In genomic region chr1:57120678-57121077, GRCm38 (mm10) we compare ENCODE assay signal across 24 mouse cellular contexts.
DNase-seq lines count a peak whose midpoint lies in the region; ATAC-seq and TF ChIP-seq lines count a peak whose summit lies in the region.
"Had no signal": no experiment of that assay in that cellular context is flagged by ENCODE, and none has a peak within 500 bp of the region (broad histone marks: within the 10 kb centered on the region; RNA-seq: fewer than 3 reads in every experiment).

No protein-coding gene starts in this region.

- no peak for TF ChIP-seq CTCF in forebrain, postnatal 0 days (IDR thresholded peaks at IDR 0.05; ENCODE audit: low read depth)
- no peak for TF ChIP-seq CTCF in midbrain, postnatal 0 days (IDR thresholded peaks at IDR 0.05)

- DNase-seq in cerebellum, postnatal 10 days: peak; percentile 19 to 31
- no peak for DNase-seq in cerebellum, adult 9-11 months
- DNase-seq in forebrain, postnatal 0 days: peak; percentile 17
- no peak for DNase-seq in forebrain, embryonic 14.5 days (ENCODE audit: low spot score)
- peak; percentile 17 for DNase-seq in midbrain, postnatal 0 days (ENCODE audit: low spot score)
- no peak for DNase-seq in kidney, adult 8-10 months
- no peak for DNase-seq in c-Kit-positive CD71-positive TER-119-positive erythroid progenitor cells, embryonic 14.5 days (ENCODE audit: low spot score)
- DNase-seq: adrenal gland, adult 2 months; adrenal gland, postnatal 14 days; cerebellum, adult 18-20 months; cerebellum, adult 9-10 months; gastrocnemius, adult 2 months; gastrocnemius, postnatal 14 days; heart, adult 11 months; kidney, adult 18-20 months had no signal

- H3K27ac ChIP-seq in forebrain, postnatal 0 days (ENCODE audit: low read depth, low read length): no peak overlapping the region
- no peak overlapping the region for H3K27ac ChIP-seq in forebrain, embryonic 14.5 days (ENCODE audit: low read depth, low read length)
- no peak overlapping the region for H3K27ac ChIP-seq in midbrain, postnatal 0 days (ENCODE audit: low read depth, low read length)
- H3K27ac ChIP-seq in midbrain, embryonic 13.5 days: no peak overlapping the region
- H3K27ac ChIP-seq: embryonic facial prominence, embryonic 15.5 days; forebrain, embryonic 12.5 days; gastrocnemius, adult 2 months; hindbrain, embryonic 12.5 days; hindbrain, embryonic 15.5 days had no signal

- H3K9ac ChIP-seq in forebrain, postnatal 0 days: no peak overlapping the region
- no peak overlapping the region for H3K9ac ChIP-seq in forebrain, embryonic 14.5 days (ENCODE audit: low read length)
- H3K9ac ChIP-seq in midbrain, postnatal 0 days (replicated peaks; ENCODE audit: low read length, poor library complexity, severe bottlenecking): no peak overlapping the region
- H3K9ac ChIP-seq in midbrain, embryonic 13.5 days (replicated peaks): no peak overlapping the region
- H3K9ac ChIP-seq: embryonic facial prominence, embryonic 15.5 days; forebrain, embryonic 12.5 days; hindbrain, embryonic 12.5 days; hindbrain, embryonic 15.5 days had no signal

- H3K36me3 ChIP-seq in forebrain, postnatal 0 days (ENCODE audit: insufficient read depth): no peaks in the 10 kb centered on the region
- H3K36me3 ChIP-seq in forebrain, embryonic 14.5 days (ENCODE audit: control insufficient read depth, insufficient read depth, low read length): no peaks in the 10 kb centered on the region
- no peaks in the 10 kb centered on the region for H3K36me3 ChIP-seq in midbrain, postnatal 0 days (ENCODE audit: insufficient read depth, low read length)
- H3K36me3 ChIP-seq in midbrain, embryonic 13.5 days: no peaks in the 10 kb centered on the region
- H3K36me3 ChIP-seq: embryonic facial prominence, embryonic 15.5 days; forebrain, embryonic 12.5 days; hindbrain, embryonic 12.5 days; hindbrain, embryonic 15.5 days had no signal

- peak; percentile 72 for ATAC-seq in forebrain, postnatal 0 days
- ATAC-seq in forebrain, embryonic 14.5 days: no peak
- no peak for ATAC-seq in midbrain, postnatal 0 days (ENCODE audit: low FRiP score)
- no peak for ATAC-seq in midbrain, embryonic 13.5 days
- ATAC-seq: forebrain, embryonic 16.5 days; inflammation-experienced regulatory T-cells, adult 6 months; intestine, embryonic 16.5 days had no signal

- no peak overlapping the region for H3K4me3 ChIP-seq in forebrain, postnatal 0 days (ENCODE audit: low read depth, low read length)
- no peak overlapping the region for H3K4me3 ChIP-seq in forebrain, embryonic 14.5 days (ENCODE audit: low read depth, low read length)
- H3K4me3 ChIP-seq in midbrain, postnatal 0 days (ENCODE audit: low read depth, low read length): no peak overlapping the region
- no peak overlapping the region for H3K4me3 ChIP-seq in midbrain, embryonic 13.5 days (replicated peaks)
- H3K4me3 ChIP-seq: embryonic facial prominence, embryonic 15.5 days; forebrain, embryonic 12.5 days; gastrocnemius, adult 2 months; hindbrain, embryonic 12.5 days; hindbrain, embryonic 15.5 days had no signal

- H3K27me3 ChIP-seq in forebrain, postnatal 0 days (ENCODE audit: insufficient read depth, low read length): no peaks in the 10 kb centered on the region
- H3K27me3 ChIP-seq in forebrain, embryonic 14.5 days (replicated peaks; ENCODE audit: control insufficient read depth, insufficient read depth, low read length): no peaks in the 10 kb centered on the region
- no peaks in the 10 kb centered on the region for H3K27me3 ChIP-seq in midbrain, postnatal 0 days (ENCODE audit: insufficient read depth, low read length)
- H3K27me3 ChIP-seq in midbrain, embryonic 13.5 days: no peaks in the 10 kb centered on the region
- H3K27me3 ChIP-seq: embryonic facial prominence, embryonic 15.5 days; forebrain, embryonic 12.5 days; hindbrain, embryonic 12.5 days; hindbrain, embryonic 15.5 days had no signal

- no peak overlapping the region for H3K4me2 ChIP-seq in forebrain, postnatal 0 days (ENCODE audit: low read depth)
- H3K4me2 ChIP-seq in forebrain, embryonic 14.5 days (ENCODE audit: low read length): no peak overlapping the region
- no peak overlapping the region for H3K4me2 ChIP-seq in midbrain, postnatal 0 days (ENCODE audit: low read depth, low read length, poor library complexity, severe bottlenecking)
- H3K4me2 ChIP-seq in midbrain, embryonic 13.5 days (replicated peaks): no peak overlapping the region
- H3K4me2 ChIP-seq: embryonic facial prominence, embryonic 15.5 days; forebrain, embryonic 12.5 days; heart, embryonic 11.5 days; hindbrain, embryonic 12.5 days; hindbrain, embryonic 15.5 days had no signal

- WGBS in forebrain, postnatal 0 days: 54% methylated on average over 2 of the region's 2 CpGs
- WGBS in forebrain, embryonic 14.5 days: 81% methylated on average over 2 of the region's 2 CpGs
- 68% methylated on average over 2 of the region's 2 CpGs for WGBS in midbrain, postnatal 0 days
- WGBS in midbrain, embryonic 13.5 days: 87% methylated on average over 2 of the region's 2 CpGs

- no peaks in the 10 kb centered on the region for H3K9me3 ChIP-seq in forebrain, postnatal 0 days (ENCODE audit: low read length)
- no peaks in the 10 kb centered on the region for H3K9me3 ChIP-seq in forebrain, embryonic 14.5 days (replicated peaks; ENCODE audit: control insufficient read depth, low read length)
- no peaks in the 10 kb centered on the region for H3K9me3 ChIP-seq in midbrain, postnatal 0 days (ENCODE audit: low read length)
- no peaks in the 10 kb centered on the region for H3K9me3 ChIP-seq in midbrain, embryonic 13.5 days
- H3K9me3 ChIP-seq: embryonic facial prominence, embryonic 15.5 days; forebrain, embryonic 12.5 days; hindbrain, embryonic 12.5 days; hindbrain, embryonic 15.5 days had no signal

- no peaks in the 10 kb centered on the region for H3K4me1 ChIP-seq in forebrain, postnatal 0 days (ENCODE audit: insufficient read depth)
- H3K4me1 ChIP-seq in forebrain, embryonic 14.5 days (ENCODE audit: control insufficient read depth, insufficient read depth, low read length): no peaks in the 10 kb centered on the region
- H3K4me1 ChIP-seq in midbrain, postnatal 0 days (ENCODE audit: insufficient read depth, low read length): no peaks in the 10 kb centered on the region
- H3K4me1 ChIP-seq in midbrain, embryonic 13.5 days (replicated peaks): no peaks in the 10 kb centered on the region
- H3K4me1 ChIP-seq: embryonic facial prominence, embryonic 15.5 days; forebrain, embryonic 12.5 days; hindbrain, embryonic 12.5 days; hindbrain, embryonic 15.5 days had no signal

Comparison
In these comparisons a context has a peak if more than half of its experiments do, and no peak if none do; other contexts are left out.
1. DNase-seq: peak in cerebellum, postnatal 10 days (2 of 2), forebrain, postnatal 0 days (single experiment) and midbrain, postnatal 0 days (single experiment); none in cerebellum, adult 9-11 months (single experiment), forebrain, embryonic 14.5 days (single experiment), kidney, adult 8-10 months (0 of 2) and c-Kit-positive CD71-positive TER-119-positive erythroid progenitor cells, embryonic 14.5 days (single experiment).